In genomic region chr1:189688388-189688750, GRCm38 (mm10) we compare ENCODE assay signal across 8 mouse cellular contexts. TPM values are rescaled to one million over a fixed set of nuclear protein-coding genes. Genes with fewer than 3 reads are reported as not detected.
A peak's percentile ranks its signal among the peaks of the same experiment; 100 is the strongest.
DNase-seq lines count a peak whose midpoint lies in the region; ATAC-seq and TF ChIP-seq lines count a peak whose summit lies in the region.

No protein-coding gene starts in this region.

- peaks cover 13% of the 10 kb centered on the region; the same call in 1 of the 2 replicates for H3K4me1 ChIP-seq in heart, embryonic 11.5 days (ENCODE audit: control insufficient read depth, insufficient read depth, low read length)
- H3K4me1 ChIP-seq in CH12.LX (ENCODE audit: control insufficient read depth in 1 of 2, insufficient read depth in 2 of 2) = peaks cover 0 to 22% of the 10 kb centered on the region in 2 experiments; a peak in 2 of 4 replicates
- H3K4me1 ChIP-seq in forebrain, embryonic 13.5 days = peaks cover 41% of the 10 kb centered on the region
- H3K4me1 ChIP-seq in liver, embryonic 13.5 days (replicated peaks) = peaks cover 26% of the 10 kb centered on the region

- TF ChIP-seq RAD21 in CH12.LX (IDR thresholded peaks at IDR 0.05; ENCODE audit: low read depth, low read length) = no peak

- H3K4me2 ChIP-seq in heart, embryonic 11.5 days = peak overlapping the region; percentile 72
- H3K4me2 ChIP-seq in CH12.LX (ENCODE audit: insufficient read depth, low read depth, poor library complexity, severe bottlenecking) = peak overlapping the region; percentile 96
- H3K4me2 ChIP-seq in forebrain, embryonic 13.5 days = peak overlapping the region; percentile 90
- peak overlapping the region; percentile 74 for H3K4me2 ChIP-seq in liver, embryonic 13.5 days

- peak overlapping the region; percentile 50; the same call in 1 of the 2 replicates for H3K27ac ChIP-seq in heart, embryonic 11.5 days (ENCODE audit: low read depth, low read length)
- no peak overlapping the region for H3K27ac ChIP-seq in CH12.LX (ENCODE audit: insufficient read depth, low read depth)
- H3K27ac ChIP-seq in forebrain, embryonic 13.5 days = 0 out of 2 replicates have a peak overlapping the region, but pooled peaks have one; percentile 10
- H3K27ac ChIP-seq in liver, embryonic 13.5 days = peak overlapping the region; percentile 77

- peak overlapping the region; percentile 95 for H3K9ac ChIP-seq in heart, embryonic 11.5 days (ENCODE audit: low read depth, low read length)
- peak overlapping the region; percentile 71 for H3K9ac ChIP-seq in CH12.LX (ENCODE audit: insufficient read depth, low read depth)
- peak overlapping the region; percentile 55 for H3K9ac ChIP-seq in forebrain, embryonic 13.5 days
- H3K9ac ChIP-seq in liver, embryonic 13.5 days = peak overlapping the region; percentile 74

- no peaks in the 10 kb centered on the region for H3K9me3 ChIP-seq in heart, embryonic 11.5 days (replicated peaks; ENCODE audit: control insufficient read depth, low read length)
- no peaks in the 10 kb centered on the region for H3K9me3 ChIP-seq in CH12.LX (replicated peaks; ENCODE audit: low read length)
- H3K9me3 ChIP-seq in forebrain, embryonic 13.5 days (replicated peaks) = no peaks in the 10 kb centered on the region
- H3K9me3 ChIP-seq in liver, embryonic 13.5 days (replicated peaks) = no peaks in the 10 kb centered on the region

- no peak for ATAC-seq in heart, embryonic 11.5 days (replicated peaks; ENCODE audit: insufficient number of reproducible peaks, low FRiP score, low TSS enrichment)
- ATAC-seq in forebrain, embryonic 13.5 days = no peak
- ATAC-seq in liver, embryonic 13.5 days (ENCODE audit: low read depth) = no peak
- no peak for ATAC-seq in erythroid progenitor cell, adult 5-6 weeks (replicated peaks; ENCODE audit: low FRiP score, poor library complexity, severe bottlenecking)

- peak overlapping the region; percentile 89 for H3K4me3 ChIP-seq in heart, embryonic 11.5 days (ENCODE audit: low read depth, low read length)
- H3K4me3 ChIP-seq in CH12.LX (replicated peaks in 1 of 3; ENCODE audit: low read depth in 2 of 3, low read length in 2 of 3, poor library complexity in 1 of 3) = peak overlapping the region; percentile 63 to 76 (median 65)
- peak overlapping the region; percentile 86 for H3K4me3 ChIP-seq in forebrain, embryonic 13.5 days
- peak overlapping the region; percentile 71 for H3K4me3 ChIP-seq in liver, embryonic 13.5 days (replicated peaks)

- peaks cover 13% of the 10 kb centered on the region for H3K79me2 ChIP-seq in CH12.LX (replicated peaks; ENCODE audit: control insufficient read depth, extremely low read depth, insufficient read depth, poor library complexity, severe bottlenecking)

- in situ Hi-C loops in CH12.LX (cut with MboI; ENCODE audit: low pct_ligation_motif_present, low pct_unique_long_range_greater_than_20kb, low sequenced_read_pairs) = no loop called here

- intact Hi-C loops in heart, postnatal 10 days (cut with DNase I) = no loop called here

- H3K36me3 ChIP-seq in heart, embryonic 11.5 days (ENCODE audit: control insufficient read depth, insufficient read depth, low read length) = peaks cover 13% of the 10 kb centered on the region; the same call in 1 of the 2 replicates
- peaks cover 8 to 24% of the 10 kb centered on the region in 2 experiments for H3K36me3 ChIP-seq in CH12.LX (replicated peaks in 1 of 2; ENCODE audit: control insufficient read depth in 1 of 2, insufficient read depth in 1 of 2, low read length in 1 of 2)
- H3K36me3 ChIP-seq in forebrain, embryonic 13.5 days (ENCODE audit: poor library complexity, severe bottlenecking) = peaks cover 21% of the 10 kb centered on the region
- H3K36me3 ChIP-seq in liver, embryonic 13.5 days = peaks cover 27% of the 10 kb centered on the region

- no peak for TF ChIP-seq EP300 in CH12.LX (IDR thresholded peaks at IDR 0.05; ENCODE audit: low read length)

- TF ChIP-seq POLR2A in CH12.LX (IDR thresholded peaks at IDR 0.05; ENCODE audit: low read depth, low read length) = no peak

- WGBS in heart, embryonic 11.5 days (ENCODE audit: insufficient replicate concordance) = 1% methylated on average over 15 of the region's 15 CpGs
- under 1% methylated on average over 15 of the region's 15 CpGs for WGBS in forebrain, embryonic 13.5 days
- WGBS in liver, embryonic 13.5 days (ENCODE audit: insufficient replicate concordance) = 1% methylated on average over 15 of the region's 15 CpGs

- DNase-seq in heart, postnatal 10 days = no peak
- DNase-seq in CH12.LX (ENCODE audit: extremely low read depth) (no peak), MN1 (ENCODE audit: low spot score) (no peak)
- DNase-seq in liver, embryonic 13.5 days = no peak
- DNase-seq in layer of hippocampus, adult 9-10 months (ENCODE audit: low spot score) = no peak

- no peaks in the 10 kb centered on the region for H3K27me3 ChIP-seq in heart, embryonic 11.5 days (ENCODE audit: control insufficient read depth, insufficient read depth, low read length)
- peaks cover 10% of the 10 kb centered on the region for H3K27me3 ChIP-seq in CH12.LX (replicated peaks)
- H3K27me3 ChIP-seq in forebrain, embryonic 13.5 days = no peaks in the 10 kb centered on the region
- H3K27me3 ChIP-seq in liver, embryonic 13.5 days = no peaks in the 10 kb centered on the region

- TF ChIP-seq CTCF in CH12.LX (conservative IDR thresholded peaks at IDR 0.05 in 1 of 2, IDR thresholded peaks at IDR 0.05 in 1 of 2; ENCODE audit: low read depth in 2 of 2, low read length in 2 of 2) = no peak

- dilution Hi-C loops in CH12.LX (cut with MboI; ENCODE audit: extremely low pct_ligation_motif_present, extremely low pct_unique_long_range_greater_than_20kb, low sequenced_read_pairs) = no loop called here

TF ChIP-seq in CH12.LX, 34 proteins besides CTCF, POLR2A, EP300 and RAD21:
- TF ChIP-seq ETS1 (conservative IDR thresholded peaks at IDR 0.05; ENCODE audit: low read depth, low read length) = no peak
- TF ChIP-seq CHD1 (IDR thresholded peaks at IDR 0.05; ENCODE audit: low read depth, low read length) = no peak
- TF ChIP-seq USF2 (conservative IDR thresholded peaks at IDR 0.05; ENCODE audit: low read depth, low read length) = no peak
- TF ChIP-seq TBP (conservative IDR thresholded peaks at IDR 0.05; ENCODE audit: low read depth, low read length) = no peak
- TF ChIP-seq PAX5 (IDR thresholded peaks at IDR 0.05; ENCODE audit: low read length) = no peak
- no peak for TF ChIP-seq NRF1 (IDR thresholded peaks at IDR 0.05; ENCODE audit: low read depth, low read length)
- no peak for TF ChIP-seq MXI1 (IDR thresholded peaks at IDR 0.05; ENCODE audit: low read depth, low read length)
TF ChIP-seq in CH12.LX: peak in this region for 0.

RNA-seq across cellular contexts. Expression of gene Cenpf, which starts 0.5 kb away (rescaled TPM):
- 57.2 and 72.6 TPM in 2 replicates for polyA plus RNA-seq in heart, embryonic 11.5 days (2014; fragmentation: Nextera tagmentation; extraction: Ambion mirVana)
- total RNA-seq in heart, postnatal 10 days (2021) = 10 to 100 TPM; 18.0 to 20.2 TPM
- total RNA-seq in CH12.LX (2012; rRNA removed) (21.5 and 22.3 TPM in 2 replicates), CH12.LX (2014; rRNA removed) (10.4 and 16.5 TPM in 2 replicates)
- 23.4 and 28.2 TPM in 2 replicates for polyA plus RNA-seq in CH12.LX (2012; ENCODE audit: insufficient read length, low read depth)
- 119 and 123 TPM in 2 replicates for polyA plus RNA-seq in forebrain, embryonic 13.5 days (2015; fragmentation: Nextera tagmentation; extraction: Ambion mirVana)
- 58.6 and 63.4 TPM in 2 replicates for polyA plus RNA-seq in liver, embryonic 13.5 days (2015; fragmentation: Nextera tagmentation; extraction: Ambion mirVana)
- total RNA-seq in erythroid progenitor cell, adult 5-6 weeks (2015; ENCODE audit: low replicate concordance) = 411 and 449 TPM in 2 replicates
- 652 and 695 TPM in 2 replicates for total RNA-seq in erythroid progenitor cell, adult 5-6 weeks (2017; ENCODE audit: low replicate concordance)

RNA-seq across cellular contexts. Expression of gene Ptpn14, which starts 39.7 kb away (rescaled TPM):
- polyA plus RNA-seq in heart, embryonic 11.5 days (2014; fragmentation: Nextera tagmentation; extraction: Ambion mirVana) = 10.1 and 11.7 TPM in 2 replicates
- 10 to 100 TPM; 34.4 to 35.2 TPM for total RNA-seq in heart, postnatal 10 days (2021)
- total RNA-seq in CH12.LX (2012; rRNA removed) = under 0.01 and 0.04 TPM in 2 replicates
- total RNA-seq in CH12.LX (2014; rRNA removed) = not detected in 2 replicates
- polyA plus RNA-seq in CH12.LX (2012; ENCODE audit: insufficient read length, low read depth) = 0.10 and 0.37 TPM in 2 replicates
- polyA plus RNA-seq in forebrain, embryonic 13.5 days (2015; fragmentation: Nextera tagmentation; extraction: Ambion mirVana) = 1.2 and 1.3 TPM in 2 replicates
- 0.41 and 0.44 TPM in 2 replicates for polyA plus RNA-seq in liver, embryonic 13.5 days (2015; fragmentation: Nextera tagmentation; extraction: Ambion mirVana)
- total RNA-seq in erythroid progenitor cell, adult 5-6 weeks (2015; ENCODE audit: low replicate concordance) = under 0.01 and 0.36 TPM in 2 replicates
- 0.13 TPM in 1 of 2 replicates, not detected in the other for total RNA-seq in erythroid progenitor cell, adult 5-6 weeks (2017; ENCODE audit: low replicate concordance)
